Mouse (Mus musculus) kidney, adult 10 weeks (tissue): ENCODE results near the gene Retnlb. TPM values are rescaled to one million over a fixed set of nuclear protein-coding genes. Genes with fewer than 3 reads are reported as not detected.

ENCODE experiments used
- polyA plus RNA-seq: library from polyadenylated mRNA; stranded (reverse); fragments of 350-450 nt; fragmentation: Illumina TruSeq; extraction: RNeasy Lipid Tissue Mini Kit (QIAGEN cat#74804); gene quantifications from one replicate; pipeline ENCODE4 v1.2.3, GENCODE M21; 2014; ENCODE audit warnings: low read depth, low replicate concordance

Gene Retnlb
- polyA plus RNA-seq, result not detected

GRCm38 (mm10) chr16:48816695-48817094, at the start of gene Retnlb:
Gene Retnlb (plus strand): TSS chr16:48816856.

GRCm38 (mm10) chr16:48771971-48772445, 44.6 kb upstream of the Retnlb start, which contains the start of gene Trat1:
Gene Trat1 (minus strand): TSS chr16:48772021.

GRCm38 (mm10) chr16:48842266-48842665, 25.6 kb downstream of the Retnlb start, which contains the start of gene Retnla:
Gene Retnla (plus strand): TSS chr16:48842551.

Other genes with a start within 250 kb of the Retnlb start
- 0.12 TPM for gene Trat1, start 44.8 kb upstream of the Retnlb start, polyA plus RNA-seq
- gene Retnla, start 25.7 kb downstream of the Retnlb start, polyA plus RNA-seq, result not detected
- 1.3 TPM for gene Retnlg, start 55.8 kb downstream of the Retnlb start, polyA plus RNA-seq
- 21.1 TPM for gene Dzip3, start 177.3 kb downstream of the Retnlb start, polyA plus RNA-seq
- 3.8 TPM for gene Cip2a, start 177.3 kb downstream of the Retnlb start, polyA plus RNA-seq
- gene Myh15, start 240.6 kb downstream of the Retnlb start, polyA plus RNA-seq, result not detected